Mouse (Mus musculus): ENCODE results near the gene Acox1.
A peak's percentile ranks its signal among the peaks of the same experiment; 100 is the strongest.

Acox1 gene

GRCm38 (mm10) chr11:116198639-116199531 is at the start of gene Acox1, which contains the start of gene Ten1:
Gene Acox1 (minus strand): TSS chr11:116199045.
Gene Ten1 (plus strand): TSS chr11:116198855.
- DNase-seq, result peak; percentile 98

GRCm38 (mm10) chr11:116247502-116248222 is 48.8 kb upstream of the Acox1 start:
- DNase-seq, result no peak

- no peak for DNase-seq
These were observed 46.8 kb upstream of the Acox1 start for GRCm38 (mm10) chr11:116245616-116246015.

- DNase-seq, result no peak
These were observed 45.7 kb upstream of the Acox1 start for GRCm38 (mm10) chr11:116244580-116244979.

- no peak for DNase-seq
These were observed 42.9 kb upstream of the Acox1 start for GRCm38 (mm10) chr11:116241744-116242235.

- no peak for DNase-seq
These were observed 41.0 kb upstream of the Acox1 start for GRCm38 (mm10) chr11:116239797-116240196.

- no peak for DNase-seq
These were observed 39.0 kb upstream of the Acox1 start, which contains the start of gene Evpl for GRCm38 (mm10) chr11:116237742-116238395. Gene Evpl (minus strand): TSS chr11:116238077.

- no peak for DNase-seq
These were observed 36.1 kb upstream of the Acox1 start for GRCm38 (mm10) chr11:116234901-116235300.

GRCm38 (mm10) chr11:116232427-116232826 is 33.6 kb upstream of the Acox1 start:
- no peak for DNase-seq

GRCm38 (mm10) chr11:116228699-116229098 is 29.9 kb upstream of the Acox1 start:
- no peak for DNase-seq

- DNase-seq, result peak; percentile 80 to 84
These were observed 27.6 kb upstream of the Acox1 start for GRCm38 (mm10) chr11:116226414-116226813.

GRCm38 (mm10) chr11:116222740-116223059 is 23.9 kb upstream of the Acox1 start:
- no peak for DNase-seq

GRCm38 (mm10) chr11:116221931-116222739 is 23.3 kb upstream of the Acox1 start:
- no peak for DNase-seq

GRCm38 (mm10) chr11:116219885-116220284 is 21.0 kb upstream of the Acox1 start:
- DNase-seq, result peak; percentile 54 to 55

- peak; percentile 47 to 49 for DNase-seq
These were observed 20.0 kb upstream of the Acox1 start for GRCm38 (mm10) chr11:116218737-116219400.

- DNase-seq, result no peak
These were observed 19.4 kb upstream of the Acox1 start for GRCm38 (mm10) chr11:116218263-116218662.

GRCm38 (mm10) chr11:116216549-116216948 is 17.7 kb upstream of the Acox1 start:
- no peak for DNase-seq

GRCm38 (mm10) chr11:116215991-116216390 is 17.1 kb upstream of the Acox1 start:
- no peak for DNase-seq

- DNase-seq, result no peak
These were observed 16.3 kb upstream of the Acox1 start for GRCm38 (mm10) chr11:116215181-116215580.

GRCm38 (mm10) chr11:116213877-116214510 is 15.1 kb upstream of the Acox1 start:
- no peak for DNase-seq

GRCm38 (mm10) chr11:116212847-116213246 is 14.0 kb upstream of the Acox1 start:
- DNase-seq, result no peak
